Mouse (Mus musculus): ENCODE measurements around the gene Gm26965. TPM values are rescaled to one million over a fixed set of nuclear protein-coding genes. Genes with fewer than 3 reads are reported as not detected.

The Gm26965 gene
- not detected in 2 replicates for polyA plus RNA-seq (2012; rRNA removed)

DNA sequence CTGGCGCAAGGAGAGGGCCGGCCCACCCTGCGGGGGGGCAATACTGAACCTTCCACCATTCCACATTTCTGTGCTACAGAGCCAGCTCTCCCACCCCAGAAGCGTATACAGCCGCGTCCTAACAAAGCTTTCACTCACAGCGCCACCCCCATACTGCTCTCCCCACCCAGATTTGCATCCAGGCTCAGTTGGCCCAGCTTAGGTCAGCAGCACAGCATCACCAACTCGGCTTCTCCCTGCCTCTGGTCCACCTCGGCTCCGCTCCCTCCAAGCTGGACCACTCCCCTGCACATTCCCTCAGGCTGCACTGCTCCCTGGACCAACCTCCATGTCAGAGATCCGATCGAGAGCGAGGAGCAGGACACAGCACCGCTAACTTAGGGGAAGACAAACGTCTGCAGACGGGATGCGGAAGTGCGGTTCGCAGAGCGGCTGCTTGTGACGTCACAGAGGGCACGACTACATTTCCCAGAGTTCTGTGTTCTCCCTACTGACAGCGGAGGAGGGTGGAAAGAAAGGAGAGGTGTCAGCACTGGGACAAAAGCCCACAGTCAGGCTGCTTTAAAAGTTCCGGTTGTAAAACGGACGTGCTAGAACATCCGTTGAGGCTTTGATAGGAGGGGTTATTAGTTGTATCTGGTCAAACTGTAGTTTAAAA is at the start of gene Gm26965, which contains the start of gene Zfp87:
Gene Gm26965 (minus strand): TSS at position 399 of the 658 bp plus-strand sequence.
Gene Zfp87 (minus strand): TSS at position 425 of the 658 bp plus-strand sequence.

DNA sequence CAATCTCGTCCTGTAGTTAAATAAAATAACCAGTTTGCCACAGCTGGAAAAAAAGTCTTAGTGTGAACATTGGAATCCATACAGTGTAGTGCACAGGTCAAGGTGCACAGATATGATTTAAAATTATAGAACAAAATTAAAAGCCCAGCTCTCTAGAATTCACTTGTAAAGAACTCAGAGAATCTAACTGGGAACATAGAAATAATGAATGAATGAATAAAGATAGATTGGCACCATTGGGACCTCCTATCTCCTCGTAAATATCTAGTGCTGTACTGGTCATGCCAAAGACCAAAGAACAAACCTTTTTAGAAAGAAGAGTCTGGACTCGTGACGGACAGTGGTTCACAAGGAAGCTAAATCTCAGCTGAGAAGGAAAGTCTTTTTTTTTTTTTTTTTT is 27.8 kb upstream of the Gm26965 start, which contains the start of gene Zfp748:
Gene Zfp748 (minus strand): TSS at position 101 of the 400 bp plus-strand sequence.

DNA sequence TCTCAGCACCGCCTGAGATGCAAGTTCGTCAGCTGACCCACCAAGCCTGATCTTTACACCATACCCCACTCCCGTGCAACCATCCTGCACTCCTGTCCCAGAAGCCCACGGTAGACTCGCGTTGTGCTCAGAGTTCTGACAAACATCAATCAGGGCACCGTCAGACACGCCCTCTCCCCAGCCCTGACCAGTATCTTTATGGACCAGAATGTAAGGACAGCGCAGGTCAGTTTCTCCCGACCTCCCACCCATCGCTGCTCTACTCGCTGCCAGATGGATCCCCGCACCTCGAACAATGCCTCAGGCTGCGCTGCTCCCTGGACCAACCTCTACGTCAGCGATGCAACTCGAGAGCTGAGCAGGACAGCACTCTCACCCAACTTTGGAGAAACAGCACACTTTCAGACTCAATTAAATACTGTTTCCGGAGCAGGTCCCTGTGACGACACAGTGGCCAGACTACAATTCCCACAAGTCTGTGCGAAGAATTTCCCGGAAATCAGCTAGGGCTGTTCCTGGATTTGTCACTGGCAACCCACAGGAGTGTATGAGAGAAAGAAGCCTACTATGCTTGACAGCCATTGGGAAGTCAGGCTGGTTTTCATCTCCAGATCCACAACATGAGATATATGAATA is 25.7 kb downstream of the Gm26965 start, which contains the start of gene Zfp58:
Gene Zfp58 (minus strand): TSS at position 472 of the 636 bp plus-strand sequence.

GRCm38 (mm10) chr13:67483625-67484423 is 42.1 kb downstream of the Gm26965 start, which contains the start of gene Zfp874b:
Gene Zfp874b, minus strand, starts transcription at chr13:67484258.

GRCm38 (mm10) chr13:67451172-67452020 is 74.6 kb downstream of the Gm26965 start, which contains the start of gene Zfp874a:
Gene Zfp874a, minus strand, starts transcription at chr13:67451624.

Other genes starting within 250 kb of the Gm26965 start
- gene Zfp458, start 247.7 kb downstream of the Gm26965 start, polyA plus RNA-seq (2012; rRNA removed): 0.47 and 0.52 TPM in 2 replicates
- gene Zfp457, start 219.7 kb downstream of the Gm26965 start, polyA plus RNA-seq (2012; rRNA removed): 0.41 and 0.48 TPM in 2 replicates
- 1.2 and 1.3 TPM in 2 replicates for gene Zfp595, start 193.6 kb downstream of the Gm26965 start, polyA plus RNA-seq (2012; rRNA removed)
- gene Gm28044, start 165.6 kb downstream of the Gm26965 start, polyA plus RNA-seq (2012; rRNA removed): not detected in 2 replicates
- 0.79 and 0.83 TPM in 2 replicates for gene Zfp953, start 165.5 kb downstream of the Gm26965 start, polyA plus RNA-seq (2012; rRNA removed)
- 0.12 and 0.17 TPM in 2 replicates for gene Gm28041, start 150.4 kb downstream of the Gm26965 start, polyA plus RNA-seq (2012; rRNA removed)
- 0.27 and 0.32 TPM in 2 replicates for gene Zfp456, start 150.3 kb downstream of the Gm26965 start, polyA plus RNA-seq (2012; rRNA removed)
- 1.8 and 2.3 TPM in 2 replicates for gene Zfp429, start 126.3 kb downstream of the Gm26965 start, polyA plus RNA-seq (2012; rRNA removed)
- gene Zfp459, start 104.7 kb downstream of the Gm26965 start, polyA plus RNA-seq (2012; rRNA removed): 0.17 and 0.18 TPM in 2 replicates
- 2.8 and 3.1 TPM in 2 replicates for gene Zfp874a, start 74.5 kb downstream of the Gm26965 start, polyA plus RNA-seq (2012; rRNA removed)
- 2.7 and 2.8 TPM in 2 replicates for gene Zfp874b, start 41.9 kb downstream of the Gm26965 start, polyA plus RNA-seq (2012; rRNA removed)
- 1.3 TPM in 2 replicates for gene Zfp58, start 25.6 kb downstream of the Gm26965 start, polyA plus RNA-seq (2012; rRNA removed)
- gene Zfp87, start within 50 bp of the Gm26965 start, polyA plus RNA-seq (2012; rRNA removed): 5.4 and 5.6 TPM in 2 replicates
- gene Zfp748, start 27.7 kb upstream of the Gm26965 start, polyA plus RNA-seq (2012; rRNA removed): 2.3 and 2.5 TPM in 2 replicates
- gene Zfp729b, start 83.6 kb upstream of the Gm26965 start, polyA plus RNA-seq (2012; rRNA removed): 0.88 and 0.95 TPM in 2 replicates
- gene Gm49345, start 111.6 kb upstream of the Gm26965 start, polyA plus RNA-seq (2012; rRNA removed): not detected in 2 replicates
- gene Zfp729a, start 111.6 kb upstream of the Gm26965 start, polyA plus RNA-seq (2012; rRNA removed): 0.93 and 0.98 TPM in 2 replicates
- 1.9 and 2.0 TPM in 2 replicates for gene Zfp738, start 160.9 kb upstream of the Gm26965 start, polyA plus RNA-seq (2012; rRNA removed)
- gene Zfp65, start 203.0 kb upstream of the Gm26965 start, polyA plus RNA-seq (2012; rRNA removed): 1.6 and 1.9 TPM in 2 replicates
- 0.69 and 0.80 TPM in 2 replicates for gene Zfp85, start 229.1 kb upstream of the Gm26965 start, polyA plus RNA-seq (2012; rRNA removed)